Mouse (Mus musculus) cortical plate, adult 2 months (tissue): Measurements from ENCODE around the gene Zer1.

Experiments used
- CTCF ChIP-seq: fragments of 200-500 bp; IDR thresholded peaks from 2 replicates; pipeline ENCODE4 v1.5.1; 2011; ENCODE audit warnings: mild to moderate bottlenecking, control low read depth, low read length; ENCODE audit not compliant: insufficient read depth; ENCODE audit errors: extremely low read depth
- POLR2A ChIP-seq: fragments of 200-500 bp; IDR thresholded peaks from 2 replicates; pipeline ENCODE4 v1.6.1; 2011; ENCODE audit warnings: mild to moderate bottlenecking, low read length, control low read depth; ENCODE audit not compliant: insufficient read depth; ENCODE audit errors: extremely low read depth

DNA sequence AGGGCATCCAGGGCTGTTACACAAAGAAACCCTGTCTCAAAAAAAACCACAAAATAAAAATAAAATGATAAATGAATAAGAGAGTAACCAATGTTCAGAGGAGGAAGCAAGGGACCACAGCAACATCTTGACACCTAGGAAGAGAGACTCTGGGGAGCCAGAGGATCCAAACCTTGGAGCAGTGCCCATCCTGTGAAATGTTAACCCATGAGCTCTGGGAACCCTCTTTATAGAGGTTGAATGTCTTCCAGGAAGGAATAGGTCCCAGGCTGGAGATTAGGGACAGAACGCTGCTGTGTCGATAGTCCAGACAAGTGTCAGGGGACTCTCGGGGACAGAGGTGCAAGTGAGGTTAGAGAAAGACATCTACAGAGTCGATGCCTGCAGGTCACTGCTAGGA, 4.1 kb downstream of the Zer1 start:
- TF ChIP-seq CTCF (no peak), POLR2A (no peak)
